Mouse (Mus musculus): Measurements from ENCODE around the gene Gm16867. TPM values are rescaled to one million over a fixed set of nuclear protein-coding genes. Genes with fewer than 3 reads are reported as not detected.
"Not testable (repeated sequence)": the region's sequence is repeated elsewhere in the genome, so short reads cannot be mapped to it uniquely, and the experiment has no call there.

The Gm16867 gene
- not detected in 2 replicates for polyA plus RNA-seq (2015; fragmentation: Nextera tagmentation; extraction: Ambion mirVana)

DNA sequence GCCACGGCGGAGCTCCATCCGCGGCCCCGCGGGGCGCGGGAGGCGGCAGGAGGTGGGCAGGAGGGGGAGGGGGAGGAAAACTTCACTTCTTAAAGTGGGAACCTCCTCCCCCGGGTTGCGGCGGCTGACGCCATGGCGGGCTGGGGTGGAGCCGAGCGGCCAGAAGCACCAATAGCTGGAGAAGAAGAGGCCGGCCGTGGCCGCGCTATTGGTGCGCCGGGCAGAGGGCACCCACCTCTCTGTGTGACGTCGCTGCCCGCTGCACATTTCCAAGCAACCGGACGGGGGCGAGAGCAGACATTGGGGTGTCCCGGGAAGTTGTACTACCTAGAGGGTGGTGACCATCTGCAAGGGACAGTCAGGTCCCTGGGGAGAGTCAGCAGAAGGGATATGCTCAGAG lies at the start of gene Gm16867:
Gm16867 (minus strand) TSS at position 189 of the 400 bp plus-strand sequence.
- H3K9ac ChIP-seq (replicated peaks); H3K27me3 ChIP-seq; H3K4me1 ChIP-seq; H3K4me3 ChIP-seq; H3K9me3 ChIP-seq; H3K4me2 ChIP-seq (replicated peaks); H3K27ac ChIP-seq (replicated peaks); H3K36me3 ChIP-seq: not testable (repeated sequence)
- no CpG with 5 or more reads among the region's 29 CpGs for WGBS
- ATAC-seq (replicated peaks), result peak; percentile 99

DNA sequence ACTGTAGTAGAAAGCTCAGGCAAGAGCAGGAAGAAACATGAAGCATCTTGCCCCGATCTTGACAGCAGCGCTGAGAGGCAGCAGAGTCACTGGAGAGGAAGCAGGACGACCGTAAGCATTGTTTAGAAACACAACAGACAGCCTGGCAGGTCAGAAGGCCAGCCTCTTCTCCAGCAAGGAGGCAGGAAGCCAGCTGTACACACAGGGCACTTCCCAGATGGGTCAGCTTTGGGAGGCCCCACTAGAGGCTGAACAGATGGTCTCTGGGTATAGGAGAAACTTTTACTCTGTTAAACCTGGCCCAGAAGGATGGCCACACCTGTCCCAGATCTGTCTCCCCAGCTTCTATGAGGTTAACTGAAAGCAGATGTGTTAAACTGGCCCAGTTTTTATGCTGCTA lies 44.1 kb upstream of the Gm16867 start:
- WGBS, result no CpG with 5 or more reads among the region's 4 CpGs
- not testable (repeated sequence) for H3K4me1 ChIP-seq; H3K27me3 ChIP-seq; H3K4me2 ChIP-seq (replicated peaks); H3K27ac ChIP-seq (replicated peaks); H3K9ac ChIP-seq (replicated peaks); H3K9me3 ChIP-seq; H3K36me3 ChIP-seq; ATAC-seq (replicated peaks); H3K4me3 ChIP-seq

DNA sequence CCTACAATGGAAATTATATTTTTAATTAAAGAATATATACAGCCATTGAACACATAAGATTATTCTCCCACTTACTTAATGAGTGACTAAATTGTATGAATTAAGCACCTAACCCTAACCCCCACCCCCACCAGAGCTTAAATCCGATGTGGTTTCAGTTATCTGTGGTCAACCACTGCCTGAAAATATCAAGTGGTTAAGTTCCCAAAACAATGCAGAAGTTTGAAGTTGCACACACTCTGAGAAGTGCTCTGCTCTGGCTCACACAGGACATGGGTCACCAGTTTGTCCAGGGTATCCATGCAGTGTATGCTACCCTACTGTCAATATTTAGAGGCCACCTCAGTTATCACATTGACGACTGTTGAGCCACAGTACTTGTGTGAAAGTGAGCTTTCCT lies 41.9 kb upstream of the Gm16867 start:
- H3K9me3 ChIP-seq; H3K36me3 ChIP-seq; ATAC-seq (replicated peaks); H3K4me3 ChIP-seq; H3K4me1 ChIP-seq; H3K9ac ChIP-seq (replicated peaks); H3K27ac ChIP-seq (replicated peaks); H3K27me3 ChIP-seq; H3K4me2 ChIP-seq (replicated peaks): not testable (repeated sequence)
- whole genome bisulfite sequencing, result no CpG with 5 or more reads among the region's 2 CpGs

DNA sequence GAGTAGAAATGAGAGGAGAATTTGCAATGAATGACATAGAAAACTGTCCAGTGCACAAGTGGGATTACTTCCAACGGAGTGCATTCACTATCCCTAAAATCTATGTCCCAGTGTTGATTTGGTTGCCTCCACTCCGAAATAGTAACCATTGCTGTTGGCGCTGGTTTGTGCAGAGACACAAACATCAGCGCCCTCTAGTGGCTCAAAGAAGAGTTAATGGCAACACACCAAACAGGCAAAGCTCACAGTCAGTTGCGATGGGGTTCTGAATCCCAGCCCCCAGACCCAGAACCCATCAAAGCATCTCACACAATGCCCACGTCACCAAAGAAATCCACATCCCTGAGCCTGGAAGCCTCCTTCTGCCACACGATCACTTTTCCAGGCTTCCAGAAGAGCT lies 40.9 kb upstream of the Gm16867 start:
- no CpG with 5 or more reads among the region's 7 CpGs for WGBS
- not testable (repeated sequence) for H3K9me3 ChIP-seq; H3K4me3 ChIP-seq; H3K4me1 ChIP-seq; ATAC-seq (replicated peaks); H3K9ac ChIP-seq (replicated peaks); H3K27ac ChIP-seq (replicated peaks); H3K36me3 ChIP-seq; H3K27me3 ChIP-seq; H3K4me2 ChIP-seq (replicated peaks)

DNA sequence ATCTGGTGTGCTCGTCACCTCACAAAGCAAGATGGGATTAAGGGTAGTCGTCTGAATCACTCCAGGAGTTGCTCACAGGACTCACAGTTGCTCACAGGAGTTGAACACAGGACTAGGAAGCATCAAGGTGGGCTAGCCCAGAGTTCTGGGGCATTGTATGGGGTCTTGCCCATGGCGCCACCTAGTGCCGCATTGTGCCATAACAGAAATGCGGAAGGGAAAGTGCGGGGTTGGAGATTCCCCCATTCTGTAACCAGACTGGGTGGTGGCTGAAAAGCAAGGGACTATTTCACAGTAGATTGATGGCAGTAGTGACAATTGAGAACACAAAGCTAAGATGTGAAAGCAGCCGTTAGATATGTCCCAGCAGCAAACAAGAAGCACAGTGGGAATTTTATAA lies 39.5 kb upstream of the Gm16867 start:
- H3K9ac ChIP-seq (replicated peaks); H3K36me3 ChIP-seq; H3K4me2 ChIP-seq (replicated peaks); H3K4me3 ChIP-seq; H3K9me3 ChIP-seq; ATAC-seq (replicated peaks); H3K4me1 ChIP-seq; H3K27ac ChIP-seq (replicated peaks); H3K27me3 ChIP-seq: not testable (repeated sequence)
- WGBS, result no CpG with 5 or more reads among the region's 7 CpGs

DNA sequence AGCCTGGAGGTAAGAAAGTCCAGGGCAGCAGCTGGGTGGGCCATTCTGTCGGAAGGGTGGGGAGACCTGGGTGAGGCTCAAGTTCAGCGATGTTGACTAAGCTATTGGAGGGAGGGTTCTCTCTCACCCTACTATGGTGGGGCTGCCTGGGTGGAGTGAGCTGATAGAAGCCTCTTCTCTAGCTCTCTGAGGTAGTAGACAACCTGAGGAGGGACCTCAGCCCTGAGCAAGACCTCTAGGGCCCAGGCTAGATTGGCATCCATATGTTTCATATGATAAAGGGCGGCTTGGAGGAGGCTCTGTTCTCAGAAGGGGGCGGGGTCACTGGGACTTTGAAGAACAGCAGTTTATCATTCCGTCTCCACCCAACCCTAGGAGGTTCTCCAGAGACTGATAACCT lies 37.0 kb upstream of the Gm16867 start:
- not testable (repeated sequence) for H3K36me3 ChIP-seq; H3K4me1 ChIP-seq; H3K4me2 ChIP-seq (replicated peaks); H3K27me3 ChIP-seq; H3K27ac ChIP-seq (replicated peaks); H3K9me3 ChIP-seq; H3K4me3 ChIP-seq; H3K9ac ChIP-seq (replicated peaks); ATAC-seq (replicated peaks)
- WGBS, result no CpG with 5 or more reads among the region's 5 CpGs

DNA sequence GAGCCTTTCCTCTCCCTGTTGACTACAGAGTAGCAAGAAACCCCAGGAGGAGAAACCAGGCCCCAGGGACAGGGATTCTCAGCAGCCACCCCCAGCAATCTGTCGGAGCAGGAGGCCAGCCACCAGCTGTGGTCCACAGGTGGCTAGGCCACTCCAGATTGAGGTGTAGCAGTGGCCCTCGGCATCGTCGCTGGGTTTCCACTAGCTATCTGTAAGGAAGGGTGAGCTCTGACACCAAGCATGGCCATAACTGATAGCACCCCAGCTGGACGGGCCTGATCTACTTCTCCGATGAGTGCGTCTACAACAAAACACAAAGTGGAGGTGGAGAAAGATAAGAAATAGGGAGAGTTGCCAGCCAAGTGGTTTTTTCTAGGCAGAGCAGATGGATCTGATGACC lies 33.4 kb upstream of the Gm16867 start:
- not testable (repeated sequence) for H3K9me3 ChIP-seq; H3K9ac ChIP-seq (replicated peaks); H3K4me2 ChIP-seq (replicated peaks); H3K36me3 ChIP-seq; ATAC-seq (replicated peaks); H3K4me1 ChIP-seq; H3K27me3 ChIP-seq; H3K4me3 ChIP-seq; H3K27ac ChIP-seq (replicated peaks)
- WGBS, result no CpG with 5 or more reads among the region's 7 CpGs

DNA sequence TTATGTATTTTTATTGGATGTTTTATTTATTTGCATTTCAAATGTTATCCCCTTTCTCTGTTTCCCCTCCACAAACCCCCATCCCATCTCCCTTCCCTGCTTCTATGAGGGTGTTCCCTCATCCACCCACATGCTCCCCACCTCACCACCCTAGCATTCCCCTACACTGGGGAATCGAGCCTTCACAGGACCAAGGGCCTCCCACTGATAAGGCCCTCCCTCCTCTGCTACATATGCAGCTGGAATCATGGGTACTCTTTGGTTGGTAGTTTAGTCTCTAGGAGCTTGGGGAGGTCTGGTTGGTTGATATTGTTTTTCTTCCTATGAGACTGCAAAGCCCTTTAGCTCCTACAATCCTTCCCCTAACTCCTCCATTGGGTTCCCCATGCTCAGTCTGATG lies 23.0 kb upstream of the Gm16867 start:
- H3K9me3 ChIP-seq; H3K27ac ChIP-seq (replicated peaks); H3K4me1 ChIP-seq; H3K27me3 ChIP-seq; ATAC-seq (replicated peaks); H3K4me3 ChIP-seq; H3K36me3 ChIP-seq; H3K4me2 ChIP-seq (replicated peaks); H3K9ac ChIP-seq (replicated peaks): not testable (repeated sequence)
- no CpG with 5 or more reads among the region's 1 CpGs for WGBS

DNA sequence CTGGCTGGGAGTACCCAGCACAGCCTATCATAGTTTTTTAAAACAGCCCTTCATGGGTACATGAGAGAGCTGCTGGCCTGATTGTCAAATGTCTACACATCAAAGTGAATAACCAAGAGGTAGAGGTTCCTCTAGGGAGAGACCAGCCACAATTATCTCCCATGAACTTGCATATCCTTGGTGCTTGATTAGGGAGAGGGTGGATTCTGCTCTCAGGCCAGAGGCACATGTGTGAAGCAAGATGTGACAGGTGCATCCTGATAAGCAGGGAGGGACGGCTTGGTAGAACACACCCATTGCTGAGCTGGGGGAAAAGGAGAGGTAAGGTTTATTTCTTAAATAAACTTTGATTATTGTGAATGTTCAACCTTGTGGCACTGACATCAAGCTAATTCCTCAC lies 19.8 kb upstream of the Gm16867 start:
- H3K36me3 ChIP-seq; H3K27me3 ChIP-seq; ATAC-seq (replicated peaks); H3K4me2 ChIP-seq (replicated peaks); H3K27ac ChIP-seq (replicated peaks); H3K4me1 ChIP-seq; H3K9ac ChIP-seq (replicated peaks); H3K9me3 ChIP-seq; H3K4me3 ChIP-seq: not testable (repeated sequence)
- WGBS, result no CpG with 5 or more reads among the region's 1 CpGs

DNA sequence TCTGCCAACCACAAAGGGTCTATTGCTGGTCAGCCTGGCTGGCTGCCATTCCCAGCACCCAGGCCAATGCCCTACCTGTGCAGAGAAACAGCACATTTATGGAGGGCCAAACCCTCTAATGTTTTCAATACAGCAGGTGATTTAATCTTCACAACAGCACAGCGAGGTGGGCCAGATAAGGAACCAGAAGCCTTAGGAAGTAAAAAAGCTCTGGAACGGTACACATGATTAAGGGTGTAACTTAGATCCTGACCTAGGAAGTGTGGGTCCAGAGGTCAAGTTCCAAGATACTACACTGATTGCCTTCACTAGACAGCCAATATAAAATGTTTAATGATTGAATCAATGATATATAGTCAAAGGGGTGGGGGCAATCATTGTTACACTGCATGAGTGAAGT lies 17.6 kb upstream of the Gm16867 start:
- H3K4me2 ChIP-seq (replicated peaks); H3K4me3 ChIP-seq; H3K27me3 ChIP-seq; H3K36me3 ChIP-seq; H3K9me3 ChIP-seq; H3K9ac ChIP-seq (replicated peaks); ATAC-seq (replicated peaks); H3K27ac ChIP-seq (replicated peaks); H3K4me1 ChIP-seq: not testable (repeated sequence)
- no CpG with 5 or more reads among the region's 2 CpGs for WGBS

DNA sequence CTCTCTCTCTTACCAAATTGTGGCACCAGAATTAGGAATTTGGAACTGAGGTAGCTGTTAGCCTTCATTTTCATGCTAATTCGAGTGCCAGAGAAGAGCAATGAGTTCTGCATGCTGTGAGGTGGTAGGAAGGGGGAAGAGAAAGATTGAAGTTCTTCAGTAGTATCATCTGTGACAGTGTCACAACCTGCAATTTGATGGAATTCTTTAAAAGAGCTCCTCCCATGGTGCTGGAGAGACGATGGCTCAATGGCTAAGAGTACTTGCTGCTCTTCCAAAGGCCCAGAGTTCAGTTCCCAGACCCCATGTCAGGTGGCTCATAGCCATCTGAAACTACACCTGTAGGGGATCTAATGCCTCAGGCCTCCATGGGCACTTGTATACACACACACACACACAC lies 9.3 kb upstream of the Gm16867 start, which contains the start of gene Gm27179:
Gm27179 (minus strand) TSS at position 101 of the 400 bp plus-strand sequence.
- H3K4me2 ChIP-seq (replicated peaks); ATAC-seq (replicated peaks); H3K4me3 ChIP-seq; H3K4me1 ChIP-seq; H3K27ac ChIP-seq (replicated peaks); H3K9ac ChIP-seq (replicated peaks); H3K9me3 ChIP-seq; H3K27me3 ChIP-seq; H3K36me3 ChIP-seq: not testable (repeated sequence)
- WGBS, result no CpG with 5 or more reads among the region's 2 CpGs

DNA sequence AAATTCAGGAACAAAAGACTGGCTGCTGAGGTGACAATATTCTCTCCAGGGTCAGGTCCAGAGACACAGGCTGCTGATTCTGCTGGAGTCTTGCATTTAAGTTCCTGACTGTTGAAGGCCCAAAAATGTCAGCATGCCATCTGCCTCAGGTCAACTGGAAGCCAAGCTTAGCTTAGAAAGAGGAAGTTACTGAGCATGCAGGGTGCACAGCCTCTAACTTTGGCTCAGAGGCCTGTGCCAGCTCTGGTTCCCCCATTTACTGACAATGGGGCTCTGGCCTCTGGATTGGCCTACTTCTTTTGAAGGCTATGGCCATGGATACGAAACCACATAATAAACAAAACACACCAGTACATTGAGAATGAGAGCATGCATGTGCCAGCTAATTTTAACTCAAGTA lies 3.8 kb upstream of the Gm16867 start:
- not testable (repeated sequence) for H3K27me3 ChIP-seq; ATAC-seq (replicated peaks); H3K27ac ChIP-seq (replicated peaks); H3K9me3 ChIP-seq; H3K4me1 ChIP-seq; H3K36me3 ChIP-seq; H3K9ac ChIP-seq (replicated peaks); H3K4me3 ChIP-seq; H3K4me2 ChIP-seq (replicated peaks)
- no CpG with 5 or more reads among the region's 1 CpGs for WGBS

DNA sequence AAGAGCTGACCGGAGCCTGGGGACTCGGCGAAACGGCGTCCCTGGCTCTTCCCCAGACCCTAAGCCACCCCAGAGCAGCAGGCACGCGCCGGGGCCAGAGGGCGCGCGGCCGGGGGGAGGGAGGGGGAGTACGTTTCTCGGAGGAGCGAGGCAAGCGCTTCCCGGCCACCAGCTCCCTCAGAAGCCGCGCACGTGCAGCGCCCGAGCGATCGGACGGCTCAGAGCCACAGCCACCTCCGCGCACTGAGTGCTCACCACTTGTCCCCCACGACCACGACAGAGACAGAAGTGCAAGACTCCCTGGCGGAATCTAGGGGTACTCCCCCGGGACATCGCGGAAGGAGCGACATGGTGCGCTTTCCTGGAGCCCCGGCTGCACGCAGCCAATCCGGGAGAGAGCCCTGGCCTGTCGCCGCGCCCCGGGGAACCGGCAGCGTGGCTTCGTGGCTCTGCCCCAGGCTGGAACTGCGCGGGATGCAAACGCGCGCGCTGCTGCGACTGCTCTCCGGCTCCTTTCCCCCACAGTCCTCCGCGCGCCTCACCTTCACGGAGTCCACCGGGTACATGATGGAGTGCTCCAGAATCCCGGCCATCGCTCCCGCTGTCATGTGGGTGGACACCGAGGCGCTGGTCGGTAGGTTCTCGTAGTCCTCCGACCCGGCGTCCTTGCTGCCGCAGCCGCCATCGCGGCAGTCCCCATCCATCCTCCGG lies 567 bp downstream of the Gm16867 start:
- H3K4me2 ChIP-seq (replicated peaks); H3K4me3 ChIP-seq; H3K36me3 ChIP-seq; H3K27me3 ChIP-seq; H3K27ac ChIP-seq (replicated peaks); H3K9me3 ChIP-seq; H3K4me1 ChIP-seq; H3K9ac ChIP-seq (replicated peaks): not testable (repeated sequence)
- peak; percentile 73 for ATAC-seq (replicated peaks)
- WGBS, result no CpG with 5 or more reads among the region's 73 CpGs

Data from forebrain, embryonic 15.5 days (tissue).